Mouse (Mus musculus): Measurements from ENCODE around the gene Rps6kb2.

Rps6kb2 gene

DNA sequence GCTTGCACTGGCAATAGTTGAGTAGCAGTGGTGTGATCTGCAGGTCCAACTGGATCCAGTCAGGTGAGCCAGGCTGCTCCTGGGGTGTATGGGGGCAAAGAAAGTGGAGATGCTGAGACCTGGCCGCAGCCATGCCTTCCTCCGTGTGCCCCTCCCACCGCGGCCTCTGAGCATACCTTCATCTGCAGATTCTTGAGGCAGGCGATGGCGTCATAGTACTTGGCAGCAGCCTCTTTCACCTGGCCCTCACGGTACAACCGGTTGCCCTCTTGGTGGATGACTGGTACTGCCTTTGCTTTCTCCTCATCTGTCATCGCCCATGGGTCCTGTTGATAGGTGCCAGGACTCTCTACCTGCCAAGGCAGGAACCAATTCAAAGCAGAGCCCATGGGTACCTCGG is 48.0 kb downstream of the Rps6kb2 start:
- no peak for DNase-seq

DNA sequence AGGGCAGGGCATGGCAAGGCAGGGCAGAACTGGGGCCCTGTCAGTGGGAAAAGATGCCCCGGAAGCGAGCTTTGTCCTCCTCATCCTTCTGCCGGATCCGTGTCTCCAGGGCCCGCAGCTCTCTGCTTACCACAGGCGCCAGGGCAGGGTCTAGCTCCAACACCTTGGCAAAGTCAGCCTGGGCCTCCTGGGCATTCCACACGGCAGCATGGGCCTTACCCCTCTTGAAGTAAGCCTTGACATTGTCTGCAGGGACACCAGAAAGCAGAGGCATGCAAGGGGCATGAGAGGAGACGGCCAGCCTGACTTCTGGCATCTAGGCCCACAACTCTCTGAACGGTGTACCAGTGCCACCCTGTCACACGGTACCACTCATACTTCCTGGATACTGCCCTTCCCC is 48.6 kb downstream of the Rps6kb2 start:
- no peak for DNase-seq

DNA sequence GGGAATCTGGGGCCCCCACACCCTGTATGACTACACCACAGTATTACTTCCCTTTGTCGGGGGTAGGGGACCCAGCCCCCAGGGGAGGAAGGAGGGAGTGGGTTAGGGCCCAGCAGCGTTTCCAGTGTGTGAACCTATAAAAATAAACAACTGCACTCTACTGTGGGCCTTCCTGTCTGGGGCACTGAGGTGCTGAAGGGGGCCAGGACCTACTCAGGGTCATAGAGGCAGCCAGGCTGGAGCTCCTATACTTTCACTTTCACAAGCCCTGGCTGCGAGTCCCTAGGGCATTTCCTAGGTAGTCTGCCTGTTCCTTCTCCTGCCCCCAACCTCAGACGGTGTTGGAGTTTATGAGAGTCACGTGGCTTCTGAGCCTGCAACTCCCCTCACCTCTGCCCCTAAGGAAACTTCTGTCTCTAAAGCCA is 49.3 kb downstream of the Rps6kb2 start:
- no peak for DNase-seq

DNA sequence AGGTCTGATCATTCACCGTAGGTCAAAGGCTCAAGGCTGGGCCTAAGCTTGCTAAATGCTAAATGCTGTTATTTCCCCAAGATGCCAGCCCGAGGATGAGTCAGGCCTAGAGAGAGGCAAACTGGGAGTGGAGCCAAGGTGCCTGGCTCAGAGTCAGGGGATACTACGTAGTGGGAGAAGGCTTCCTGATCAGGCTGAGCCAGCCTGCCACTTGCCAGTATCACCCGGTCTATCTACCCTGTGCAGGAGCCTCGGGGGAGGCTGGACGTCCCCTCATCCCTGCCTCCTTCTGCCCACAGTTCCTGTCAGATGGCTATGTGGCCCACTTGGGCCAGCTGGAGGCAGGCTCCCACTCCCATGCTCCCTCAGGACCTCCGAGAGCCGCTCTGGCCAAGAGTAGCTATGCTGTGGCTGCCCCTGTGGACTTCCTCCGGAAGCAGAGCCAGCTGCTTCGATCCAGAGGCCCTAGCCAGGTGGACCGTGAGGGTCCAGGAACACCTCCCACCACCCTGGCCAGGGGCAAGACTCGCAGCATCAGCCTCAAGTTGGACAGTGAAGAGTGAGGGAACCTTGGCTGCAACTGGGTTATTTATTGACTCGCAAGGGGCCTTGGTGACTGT is 49.9 kb downstream of the Rps6kb2 start:
- DNase-seq, result peak; percentile 97

DNA sequence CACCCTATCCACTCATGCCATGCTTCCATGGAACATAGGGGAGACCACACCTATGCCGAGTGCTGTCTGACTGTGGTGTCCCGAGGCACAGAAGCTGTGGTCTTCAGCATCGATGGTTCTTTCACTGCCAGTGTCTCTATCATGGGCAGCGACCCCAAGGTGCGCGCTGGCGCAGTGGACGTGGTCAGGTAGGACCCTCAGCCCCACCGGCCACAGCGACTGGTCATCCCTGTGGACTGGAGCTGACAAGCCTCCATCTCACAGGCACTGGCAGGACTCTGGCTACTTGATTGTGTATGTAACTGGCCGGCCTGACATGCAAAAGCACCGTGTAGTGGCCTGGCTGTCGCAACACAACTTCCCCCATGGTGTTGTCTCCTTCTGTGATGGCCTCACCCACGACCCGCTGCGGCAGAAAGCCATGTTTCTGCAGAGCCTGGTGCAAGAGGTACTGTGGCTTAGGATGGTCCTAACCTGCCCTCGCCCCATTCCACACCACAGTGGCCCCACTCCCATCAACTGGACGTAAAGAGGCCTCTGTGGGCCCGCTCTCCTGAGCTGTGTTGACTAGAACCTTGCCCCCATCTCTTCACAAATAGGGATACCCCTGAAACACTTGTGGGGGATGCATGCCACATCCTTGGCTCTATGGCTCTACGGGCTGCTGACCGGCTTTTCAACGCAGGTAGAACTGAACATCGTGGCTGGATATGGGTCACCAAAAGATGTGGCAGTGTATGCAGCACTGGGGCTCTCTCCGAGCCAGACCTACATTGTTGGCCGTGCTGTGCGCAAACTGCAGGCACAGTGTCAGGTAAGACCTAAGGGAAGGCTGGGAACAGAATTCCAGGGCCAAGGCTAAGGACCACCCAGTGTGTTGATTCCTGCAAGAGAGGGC is 50.8 kb downstream of the Rps6kb2 start:
- no peak for DNase-seq

DNA sequence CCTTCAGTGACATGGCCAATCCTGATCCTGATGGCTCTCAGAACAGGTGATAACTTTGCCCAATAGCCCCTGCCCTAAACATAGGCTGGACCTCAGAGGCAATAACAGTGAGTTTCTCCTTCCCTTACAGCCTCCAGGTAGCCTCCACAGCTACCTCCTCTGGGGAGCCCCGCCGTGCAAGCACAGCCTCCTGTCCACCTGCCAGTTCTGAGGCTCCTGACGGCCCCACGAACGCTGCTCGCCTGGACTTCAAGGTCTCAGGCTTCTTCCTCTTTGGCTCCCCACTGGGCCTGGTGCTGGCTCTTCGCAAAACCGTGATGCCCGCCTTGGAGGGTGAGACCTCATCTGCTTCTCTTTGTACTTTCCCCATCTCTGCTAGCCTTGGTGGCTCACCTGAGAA is 54.6 kb downstream of the Rps6kb2 start:
- no peak for DNase-seq

DNA sequence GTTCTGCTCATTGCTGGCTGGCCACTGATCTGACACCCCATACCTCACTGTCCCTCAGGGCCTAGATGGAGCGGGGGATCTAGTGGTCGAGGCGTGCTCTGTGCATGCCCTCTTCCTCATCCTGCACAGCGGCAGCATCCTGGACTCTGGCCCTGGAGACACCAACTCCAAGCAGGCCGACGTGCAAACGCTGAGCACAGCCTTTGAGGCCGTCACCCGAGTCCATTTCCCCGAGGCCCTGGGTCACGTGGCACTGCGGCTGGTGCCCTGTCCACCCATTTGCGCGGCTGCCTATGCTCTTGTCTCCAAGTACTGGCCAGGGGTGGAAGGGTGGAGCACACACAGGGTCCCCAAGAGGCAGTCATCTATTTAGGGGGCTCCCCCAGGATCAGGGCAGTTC is 56.5 kb downstream of the Rps6kb2 start:
- no peak for DNase-seq

DNA sequence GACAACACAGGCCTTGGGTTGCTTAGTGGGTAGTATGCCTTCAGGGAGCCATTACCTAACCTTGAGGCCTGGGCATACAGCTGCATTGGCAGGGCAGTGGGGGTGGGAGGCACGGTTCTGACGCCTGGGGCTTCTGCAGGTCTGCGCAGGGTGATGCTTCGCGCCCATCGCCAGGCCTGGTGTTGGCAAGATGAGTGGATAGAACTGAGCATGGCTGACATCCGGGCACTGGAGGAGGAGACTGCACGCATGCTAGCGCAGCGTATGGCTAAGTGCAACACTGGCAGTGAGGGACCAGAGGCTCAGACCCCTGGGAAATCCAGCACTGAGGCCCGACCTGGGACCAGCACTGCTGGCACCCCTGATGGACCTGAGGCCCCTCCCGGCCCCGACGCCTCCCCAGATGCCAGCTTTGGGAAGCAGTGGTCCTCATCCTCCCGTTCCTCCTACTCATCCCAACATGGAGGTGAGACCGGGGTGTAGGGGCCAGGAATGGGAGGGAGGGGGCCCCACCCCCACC is 58.4 kb downstream of the Rps6kb2 start:
- DNase-seq, result no peak
